Mouse (Mus musculus) hindbrain, embryonic 10.5 days (tissue): ENCODE data around the gene Hoxd8. TPM values are rescaled to one million over a fixed set of nuclear protein-coding genes. Genes with fewer than 3 reads are reported as not detected.

Experiments
- DNase-seq: peaks from one replicate; pipeline ENCODE4 v3.0.0-alpha.2; 2017; ENCODE audit warnings: low spot score
- H3K27ac ChIP-seq: fragments of 300-500 bp; sonication (generic); 2 replicates; pipeline ENCODE4 v1.5.1; 2016; ENCODE audit warnings: mild to moderate bottlenecking, moderate library complexity
- H3K27me3 ChIP-seq: fragments of 300-500 bp; sonication (generic); 2 replicates; pipeline ENCODE4 v1.6.1; 2016; ENCODE audit warnings: mild to moderate bottlenecking; ENCODE audit not compliant: poor library complexity, insufficient read depth, severe bottlenecking
- H3K36me3 ChIP-seq: fragments of 300-500 bp; sonication (generic); 2 replicates; pipeline ENCODE4 v1.6.1; 2016; ENCODE audit warnings: mild to moderate bottlenecking, moderate library complexity
- H3K4me1 ChIP-seq: fragments of 300-500 bp; sonication (generic); replicated peaks from 2 replicates; pipeline ENCODE4 v1.6.1; 2016; ENCODE audit warnings: mild to moderate bottlenecking
- H3K4me3 ChIP-seq: fragments of 300-500 bp; sonication (generic); 2 replicates; pipeline ENCODE4 v1.5.1; 2016; ENCODE audit warnings: mild to moderate bottlenecking, moderate library complexity
- H3K9me3 ChIP-seq: fragments of 300-500 bp; sonication (generic); 2 replicates; pipeline ENCODE4 v1.6.1; 2016; ENCODE audit warnings: mild to moderate bottlenecking, moderate library complexity
- WGBS: fragments of 180-500 bp; shearing (Covaris S2); methylation state at CpG from one replicate; pipeline ENCODE4 v1.1.7; 2016; 5-methylcytosine and 5-hydroxymethylcytosine counted together
- polyA plus RNA-seq: library from polyadenylated mRNA; unstranded; fragments of >200 nt; fragmentation: Nextera tagmentation; extraction: Ambion mirVana; gene quantifications from 2 replicates; pipeline ENCODE4 v1.2.1, GENCODE M21; 2016

Hoxd8 gene
- polyA plus RNA-seq, 1 experiment from 2014 or later, result not detected

GRCm38 (mm10) chr2:74661685-74662084 is 42.7 kb upstream of the Hoxd8 start:
- peaks cover 15% of the 10 kb centered on the region; the same call in 1 of the 2 replicates for H3K4me1 ChIP-seq
- peak; percentile 82 for DNase-seq
- peaks cover 100% of the 10 kb centered on the region for H3K27me3 ChIP-seq
- no peaks in the 10 kb centered on the region for H3K9me3 ChIP-seq
- no peaks in the 10 kb centered on the region for H3K36me3 ChIP-seq
- 1% methylated on average over 14 of the region's 14 CpGs for WGBS
- H3K27ac ChIP-seq, result no peak overlapping the region
- H3K4me3 ChIP-seq, result no peak overlapping the region; the same call in 1 of the 2 replicates

DNA sequence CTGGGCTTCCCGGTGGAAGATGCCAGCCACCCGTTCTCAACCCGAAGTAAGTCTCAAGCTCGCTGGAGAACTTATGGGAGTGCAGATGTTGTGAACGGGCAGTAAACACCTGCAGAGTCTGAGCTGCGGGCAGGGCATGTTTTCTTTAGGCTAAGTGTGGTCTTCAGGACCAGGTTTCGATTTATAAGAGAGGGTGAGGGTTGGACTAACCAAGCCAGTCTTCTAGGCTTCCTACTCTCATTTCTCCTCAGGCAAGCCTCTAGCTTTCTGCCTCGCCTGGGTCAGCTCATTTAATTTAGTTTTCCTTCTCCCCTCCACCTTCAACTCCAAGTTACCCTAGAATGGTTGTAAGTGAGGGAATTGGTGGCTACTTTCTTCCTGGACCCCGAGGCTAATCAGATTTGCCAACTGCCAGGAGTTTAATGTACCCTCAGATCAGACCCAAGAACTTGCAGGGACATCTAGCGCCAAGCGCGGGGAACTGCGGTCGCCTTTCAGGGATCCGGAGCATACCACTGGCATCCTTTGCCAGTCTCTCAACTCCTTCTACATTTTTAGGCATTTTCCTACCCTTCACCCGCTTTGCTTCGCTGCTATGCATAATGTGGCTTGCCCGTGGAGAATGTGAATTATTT is 41.0 kb upstream of the Hoxd8 start:
- DNase-seq, result peak; percentile 70
- Histone ChIP-seq H3K9me3 (no peaks in the 10 kb centered on the region), H3K4me1 (peaks cover 19% of the 10 kb centered on the region), H3K27ac (no peak overlapping the region), H3K36me3 (no peaks in the 10 kb centered on the region), H3K4me3 (no peak overlapping the region), H3K27me3 (peaks cover 100% of the 10 kb centered on the region)
- 6% methylated on average over 18 of the region's 18 CpGs for WGBS

- no peak for DNase-seq
- Histone ChIP-seq H3K4me1 (peaks cover 15% of the 10 kb centered on the region), H3K4me3 (no peak overlapping the region), H3K27ac (no peak overlapping the region), H3K36me3 (no peaks in the 10 kb centered on the region), H3K9me3 (no peaks in the 10 kb centered on the region), H3K27me3 (peaks cover 100% of the 10 kb centered on the region)
- WGBS, result 3% methylated on average over 7 of the region's 7 CpGs
These were observed 38.0 kb upstream of the Hoxd8 start for GRCm38 (mm10) chr2:74666411-74666810.

DNA sequence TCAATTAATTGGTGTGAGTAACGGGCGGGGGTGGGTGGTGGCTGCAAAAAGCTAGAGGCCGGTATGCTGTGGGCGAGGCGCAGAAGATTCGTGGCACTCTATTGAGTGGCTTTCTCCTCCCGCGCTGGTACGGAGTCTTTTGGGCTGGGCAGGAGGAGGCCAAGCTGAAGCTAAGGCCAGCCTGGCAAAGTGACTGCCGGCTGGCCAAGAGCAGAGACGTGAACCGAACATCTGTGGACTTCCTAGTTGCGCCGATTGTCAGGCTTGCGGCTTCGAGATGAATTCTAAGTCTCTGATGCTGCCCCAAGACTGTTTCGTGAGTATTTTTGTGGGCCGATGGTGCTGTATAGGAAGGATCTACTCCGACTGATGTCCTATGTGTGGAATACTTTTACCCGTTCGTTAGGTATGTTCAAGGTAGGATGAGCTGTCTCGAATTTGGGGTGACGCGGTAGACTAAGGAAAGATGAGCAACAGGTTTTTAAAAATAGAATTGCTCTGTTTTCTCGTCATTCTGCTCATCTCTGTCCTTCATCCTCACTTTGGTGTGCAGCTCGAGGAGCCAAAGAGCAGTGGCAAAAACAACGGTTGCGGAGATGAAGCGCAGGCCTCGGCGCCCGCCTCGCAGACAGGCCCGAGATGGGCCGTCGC is 37.1 kb upstream of the Hoxd8 start:
- H3K4me3 ChIP-seq, result no peak overlapping the region
- peaks cover 12% of the 10 kb centered on the region for H3K4me1 ChIP-seq
- WGBS, result 2% methylated on average over 36 of the region's 36 CpGs
- no peaks in the 10 kb centered on the region for H3K9me3 ChIP-seq
- DNase-seq, result peak; percentile 57
- no peaks in the 10 kb centered on the region for H3K36me3 ChIP-seq
- H3K27me3 ChIP-seq, result peaks cover 100% of the 10 kb centered on the region
- H3K27ac ChIP-seq, result no peak overlapping the region

GRCm38 (mm10) chr2:74667842-74668357 is 36.5 kb upstream of the Hoxd8 start, which contains the start of gene Hoxd13:
Gene Hoxd13, plus strand, starts transcription at chr2:74668310.
- Histone ChIP-seq H3K4me3 (peak within 1 kb of the TSS; percentile 49), H3K36me3 (no peaks in the 10 kb centered on the region), H3K27ac (no peak within 1 kb of the TSS), H3K27me3 (peaks cover 100% of the 10 kb centered on the region), H3K4me1 (peaks cover 17% of the 10 kb centered on the region), H3K9me3 (no peaks in the 10 kb centered on the region)
- under 1% methylated on average over 46 of the region's 51 CpGs for WGBS
- DNase-seq, result no peak

GRCm38 (mm10) chr2:74668370-74669229 is 35.8 kb upstream of the Hoxd8 start:
- WGBS, result under 1% methylated on average over 74 of the region's 74 CpGs
- no peaks in the 10 kb centered on the region for H3K36me3 ChIP-seq

GRCm38 (mm10) chr2:74669230-74669578 is 35.2 kb upstream of the Hoxd8 start:
- H3K27ac ChIP-seq, result no peak overlapping the region
- peaks cover 19% of the 10 kb centered on the region for H3K4me1 ChIP-seq
- H3K36me3 ChIP-seq, result no peaks in the 10 kb centered on the region
- H3K4me3 ChIP-seq, result no peak overlapping the region
- no peaks in the 10 kb centered on the region for H3K9me3 ChIP-seq
- H3K27me3 ChIP-seq, result peaks cover 100% of the 10 kb centered on the region
- WGBS, result 2% methylated on average over 3 of the region's 3 CpGs
- peak; percentile 20 for DNase-seq

More at GRCm38 (mm10) chr2:74668370-74669229, 35.8 kb upstream of the Hoxd8 start:
- Histone ChIP-seq H3K4me3 (peak overlapping the region; percentile 49), H3K27ac (no peak overlapping the region), H3K4me1 (peaks cover 19% of the 10 kb centered on the region), H3K27me3 (peaks cover 100% of the 10 kb centered on the region), H3K9me3 (no peaks in the 10 kb centered on the region)
- DNase-seq, result peak; percentile 75

- WGBS, result 2% methylated on average over 14 of the region's 14 CpGs
- peaks cover 19% of the 10 kb centered on the region for H3K4me1 ChIP-seq
- no peaks in the 10 kb centered on the region for H3K36me3 ChIP-seq
- H3K27ac ChIP-seq, result no peak overlapping the region
- H3K4me3 ChIP-seq, result no peak overlapping the region
- DNase-seq, result peak; percentile 53
- no peaks in the 10 kb centered on the region for H3K9me3 ChIP-seq
- peaks cover 100% of the 10 kb centered on the region for H3K27me3 ChIP-seq
These were observed 34.7 kb upstream of the Hoxd8 start for GRCm38 (mm10) chr2:74669650-74670235.

DNA sequence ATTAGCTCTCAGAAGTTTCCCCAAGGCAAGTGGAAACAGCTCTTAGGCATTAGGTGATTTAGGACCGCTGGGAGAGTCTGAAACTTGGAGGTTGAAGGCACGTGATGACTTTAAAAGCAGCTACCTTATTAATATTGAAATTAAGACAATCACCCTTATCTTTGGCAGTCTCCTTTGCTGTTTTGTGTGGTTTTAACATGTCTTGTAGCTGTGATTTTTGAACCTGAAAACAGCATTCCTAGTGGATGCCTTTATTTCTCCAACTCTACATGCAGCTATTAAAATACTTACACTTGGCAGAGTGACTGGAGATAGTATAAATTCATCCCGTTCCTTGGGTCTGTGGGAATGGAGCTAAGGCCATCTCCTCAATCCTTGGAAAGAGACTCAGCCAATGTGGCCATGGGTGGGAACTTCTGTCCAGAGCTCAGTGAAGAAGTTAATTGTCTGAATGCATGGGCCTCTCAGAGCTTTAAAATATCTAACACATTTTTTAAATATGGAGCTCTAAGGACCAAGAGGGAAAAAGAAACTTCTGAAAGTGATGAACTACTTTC is 33.7 kb upstream of the Hoxd8 start:
- peaks cover 100% of the 10 kb centered on the region for H3K27me3 ChIP-seq
- 1% methylated on average over 3 of the region's 3 CpGs for WGBS
- H3K4me1 ChIP-seq, result peaks cover 21% of the 10 kb centered on the region
- peak; percentile 8 for DNase-seq
- H3K4me3 ChIP-seq, result no peak overlapping the region
- no peaks in the 10 kb centered on the region for H3K36me3 ChIP-seq
- no peak overlapping the region for H3K27ac ChIP-seq
- no peaks in the 10 kb centered on the region for H3K9me3 ChIP-seq

GRCm38 (mm10) chr2:74671847-74672246 is 32.6 kb upstream of the Hoxd8 start:
- Histone ChIP-seq H3K36me3 (no peaks in the 10 kb centered on the region), H3K4me1 (peaks cover 21% of the 10 kb centered on the region), H3K9me3 (no peaks in the 10 kb centered on the region), H3K27me3 (peaks cover 100% of the 10 kb centered on the region), H3K27ac (no peak overlapping the region), H3K4me3 (no peak overlapping the region)
- DNase-seq, result peak; percentile 27
- whole genome bisulfite sequencing, result 2% methylated on average over 5 of the region's 5 CpGs

- Histone ChIP-seq H3K4me3 (peak overlapping the region; percentile 34), H3K4me1 (peaks cover 20% of the 10 kb centered on the region), H3K9me3 (no peaks in the 10 kb centered on the region), H3K27ac (no peak overlapping the region), H3K36me3 (no peaks in the 10 kb centered on the region), H3K27me3 (peaks cover 100% of the 10 kb centered on the region)
- 1% methylated on average over 40 of the region's 40 CpGs for WGBS
- peak; percentile 83 for DNase-seq
These were observed 31.7 kb upstream of the Hoxd8 start for GRCm38 (mm10) chr2:74672481-74673362.
